Mouse (Mus musculus) heart, postnatal 36 days (tissue): Measurements from ENCODE around the gene Glmn. TPM values are rescaled to one million over a fixed set of nuclear protein-coding genes. Genes with fewer than 3 reads are reported as not detected.
A peak's percentile ranks its signal among the peaks of the same experiment; 100 is the strongest.

Source experiments
- DNase-seq, 2 experiments: peaks; one replicate each; pipeline ENCODE4 v3.0.0; 2021 to 2022
- intact Hi-C: fragments of 180-260 bp; cut with DNase I; formaldehyde crosslinking; loops from one replicate; pipeline ENCODE4 v1.15.1; 2025
- total RNA-seq, 2 experiments: library from RNA; stranded (reverse); gene quantifications; 2 replicates each; pipeline ENCODE4 v1.2.3; 2021

Glmn gene
- 1 to 10 TPM; 3.6 to 4.6 TPM for total RNA-seq

DNA sequence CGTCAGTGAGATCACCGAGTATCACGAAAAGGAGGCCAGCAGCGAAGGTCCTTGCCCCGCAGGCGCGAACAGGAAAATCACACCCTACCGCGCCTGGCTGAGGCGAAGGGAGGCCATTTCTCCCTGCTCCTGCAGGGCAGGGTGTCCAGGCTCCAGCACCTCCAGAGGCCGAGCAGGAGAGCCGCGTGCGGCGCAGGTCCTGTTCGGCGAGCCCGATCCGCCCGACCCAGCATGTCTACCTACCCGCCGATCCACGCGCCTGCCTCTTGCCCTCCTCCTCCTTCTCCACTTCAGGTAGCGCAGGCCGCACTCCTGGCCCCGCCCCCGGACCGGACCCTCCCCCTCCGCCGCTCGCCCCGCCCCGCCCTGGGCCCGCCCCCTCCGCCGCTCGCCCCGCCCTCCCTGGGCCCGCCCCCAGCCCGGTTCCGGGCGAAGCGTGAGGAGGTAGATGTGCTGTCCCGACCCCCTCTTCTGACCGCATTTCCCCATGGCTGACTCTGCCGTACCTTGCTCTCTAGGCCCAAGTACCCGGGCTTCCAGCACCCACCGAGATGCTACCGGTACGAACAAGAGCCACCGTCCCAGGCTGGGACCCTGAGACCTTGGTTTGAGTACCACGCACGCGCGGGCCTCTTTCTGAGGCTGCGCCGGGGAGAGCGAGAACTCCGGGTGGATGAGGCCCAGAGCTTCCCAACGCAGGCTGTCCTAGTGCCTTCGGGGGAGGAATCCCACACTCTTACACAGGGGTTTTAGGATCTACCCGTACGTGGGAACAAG lies at the start of gene Glmn, which contains the start of gene Rpap2:
Gene Glmn, minus strand, starts transcription at position 588 of the 777 bp plus-strand sequence.
Gene Rpap2, plus strand, starts transcription at position 73 of the 777 bp plus-strand sequence.
- DNase-seq, result peak; percentile 79 to 90
- intact Hi-C loops, result loop anchor here (10.0 kb wide), 1 partner anchor 633 kb away; the partner anchor contains the start of gene Cdc7

DNA sequence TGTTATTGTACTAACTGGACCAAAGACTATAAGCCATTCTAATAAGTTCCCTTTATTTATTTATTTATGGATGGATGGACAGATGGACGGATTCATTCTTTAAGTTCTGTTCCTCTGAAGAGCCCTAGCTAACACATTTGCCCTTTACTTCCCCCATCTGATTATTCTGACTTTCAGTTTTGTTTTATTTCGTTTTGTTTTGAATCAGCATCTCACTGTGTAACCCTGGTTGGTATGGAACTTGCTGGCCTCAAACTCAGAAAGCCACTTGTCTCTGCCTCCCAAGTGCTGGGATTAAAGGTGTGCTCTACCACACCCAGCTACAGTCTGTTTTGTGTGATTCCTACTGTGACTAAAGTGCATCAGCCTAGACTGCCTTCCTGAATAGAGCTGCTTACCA lies 48.2 kb upstream of the Glmn start:
- intact Hi-C loops, result no loop called here
- DNase-seq, result no peak

DNA sequence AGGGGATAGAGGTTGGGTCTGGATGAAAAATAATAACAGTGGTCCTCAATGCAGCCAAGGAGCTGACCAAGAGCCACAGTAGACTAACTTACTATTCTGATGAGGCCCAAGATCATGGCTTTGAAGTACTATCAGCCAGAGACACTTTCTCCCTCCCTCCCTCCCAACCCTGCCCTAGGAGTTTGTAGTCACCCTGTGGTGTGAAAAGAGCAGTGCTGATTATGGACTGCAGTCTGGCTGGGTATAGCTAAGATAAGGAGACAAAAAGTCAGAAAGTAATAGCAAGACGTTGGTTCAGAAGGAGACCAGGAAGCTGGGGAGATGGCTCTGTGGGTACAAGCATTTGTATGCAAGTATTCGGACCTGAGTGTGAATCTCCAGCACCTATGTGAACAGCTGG lies 46.9 kb upstream of the Glmn start:
- intact Hi-C loops, result no loop called here
- DNase-seq, result no peak

DNA sequence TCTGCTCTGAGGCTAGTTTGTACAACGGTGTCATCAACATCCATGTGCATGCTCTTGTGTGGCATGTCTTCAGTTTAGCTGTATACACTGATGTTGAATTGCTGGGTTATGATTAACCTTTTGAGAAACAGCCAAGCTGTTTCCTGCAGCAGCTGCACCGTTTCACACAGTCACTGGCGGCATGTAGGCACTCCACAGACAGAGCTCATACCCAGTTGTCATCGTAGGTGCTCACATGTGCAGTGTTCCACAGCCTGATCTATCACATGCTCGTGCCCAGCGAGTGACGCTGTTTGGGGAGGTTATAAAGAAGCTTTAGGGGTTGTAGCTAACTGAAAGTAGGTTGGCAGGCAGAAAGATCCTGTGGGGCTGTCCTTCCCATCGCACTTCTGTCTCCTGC lies 40.7 kb upstream of the Glmn start:
- DNase-seq, result no peak
- intact Hi-C loops, result no loop called here

DNA sequence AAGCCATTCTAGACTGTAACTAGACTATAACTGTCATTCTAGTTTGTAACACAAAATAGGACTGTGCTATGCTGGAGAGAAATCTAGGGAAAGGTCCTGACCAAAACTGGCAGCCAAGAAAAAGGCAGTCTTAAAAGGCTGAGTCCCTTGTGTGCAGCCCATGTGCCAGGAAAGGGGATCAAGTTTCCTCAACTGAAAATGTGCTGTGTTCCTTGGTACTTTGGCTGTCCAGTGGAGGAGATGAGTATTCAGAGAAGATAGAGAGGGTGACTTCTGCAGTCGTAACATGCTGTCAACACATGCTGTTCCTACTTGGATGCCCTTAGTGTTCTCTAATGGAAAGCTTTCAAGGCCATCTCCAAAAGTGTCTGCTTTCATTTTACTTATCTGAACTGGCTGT lies 39.4 kb upstream of the Glmn start:
- DNase-seq, result no peak
- intact Hi-C loops, result no loop called here

DNA sequence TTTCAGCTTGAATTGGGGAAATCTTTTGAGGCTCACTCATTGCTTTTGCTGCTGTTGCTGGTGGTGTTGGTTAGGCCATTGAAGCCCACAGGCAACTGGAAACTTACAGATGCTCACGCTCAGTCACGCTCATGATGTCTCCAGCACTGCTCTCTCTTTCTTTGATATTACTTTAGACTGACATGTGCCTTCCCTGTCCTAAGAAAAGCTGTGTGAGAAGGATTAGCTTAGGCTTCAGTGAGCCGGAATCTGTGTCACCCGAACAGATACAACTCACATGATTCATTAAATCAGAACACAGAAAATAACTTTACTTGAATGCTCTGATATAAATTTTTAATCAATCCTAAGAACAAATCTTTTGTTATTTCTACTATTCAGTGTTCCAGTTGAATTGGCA lies 36.0 kb upstream of the Glmn start:
- intact Hi-C loops, result no loop called here
- no peak for DNase-seq

DNA sequence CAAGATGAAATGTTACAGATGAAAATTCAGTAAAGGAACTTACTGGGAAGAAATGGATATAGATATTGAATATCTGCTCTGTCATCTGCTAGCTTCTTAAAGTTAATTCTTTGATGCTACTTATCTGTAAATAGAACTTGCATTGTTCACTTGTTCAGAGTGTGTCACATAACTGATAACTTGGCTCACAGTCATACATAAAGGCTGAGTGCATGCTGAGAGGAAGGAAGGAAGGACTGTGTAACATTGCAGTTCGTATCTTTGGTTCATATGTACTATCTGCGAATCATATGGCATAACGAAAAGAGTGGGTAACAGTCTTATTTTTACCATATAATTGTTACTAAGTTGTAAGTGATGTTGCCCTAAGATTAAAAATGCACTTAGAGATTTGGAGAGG lies 23.6 kb upstream of the Glmn start:
- DNase-seq, result no peak
- intact Hi-C loops, result no loop called here

DNA sequence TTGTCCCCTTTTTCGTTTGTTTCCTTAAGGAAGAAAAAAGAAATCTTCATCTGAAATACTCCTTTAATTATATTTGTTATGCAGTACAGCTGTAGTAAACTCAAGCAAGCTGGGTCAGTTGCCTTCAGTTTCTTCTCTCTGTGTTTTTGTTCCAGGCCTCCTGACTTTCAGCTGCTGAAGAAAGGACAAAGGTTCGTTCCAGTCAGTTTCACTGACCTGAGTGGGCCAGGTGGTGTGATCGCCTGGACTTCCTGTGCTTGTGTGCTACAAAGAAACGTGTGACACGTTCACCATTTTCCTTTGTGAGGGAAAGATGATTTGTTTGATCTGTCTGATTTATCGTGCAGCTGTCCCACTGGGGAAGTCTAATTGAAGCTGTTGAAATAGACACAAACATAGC lies 20.3 kb upstream of the Glmn start:
- no peak for DNase-seq
- intact Hi-C loops, result no loop called here

DNA sequence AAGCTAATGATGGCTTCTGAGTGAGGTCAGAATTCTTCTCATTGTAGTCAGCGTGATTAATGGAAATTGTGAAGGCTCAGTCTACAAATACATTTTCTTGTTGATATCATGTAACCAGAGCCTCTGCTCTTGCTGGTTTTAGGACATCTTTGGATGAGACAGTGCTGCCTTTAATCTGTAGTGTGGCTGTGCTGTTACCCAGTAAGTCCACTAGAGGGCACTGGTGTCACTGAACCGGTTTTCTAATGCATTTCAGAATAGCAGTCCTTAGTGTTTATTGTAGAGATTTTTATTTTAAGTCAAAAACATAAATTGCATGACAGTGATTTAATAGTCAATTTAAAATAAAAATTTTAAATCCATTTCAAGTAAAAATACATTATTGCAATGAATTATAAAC lies 13.5 kb upstream of the Glmn start:
- DNase-seq, result peak; percentile 37 to 55
- intact Hi-C loops, result loop anchor here (2.0 to 5.0 kb wide), 3 partner anchors 171 to 750 kb away; no protein-coding TSS in a partner anchor

DNA sequence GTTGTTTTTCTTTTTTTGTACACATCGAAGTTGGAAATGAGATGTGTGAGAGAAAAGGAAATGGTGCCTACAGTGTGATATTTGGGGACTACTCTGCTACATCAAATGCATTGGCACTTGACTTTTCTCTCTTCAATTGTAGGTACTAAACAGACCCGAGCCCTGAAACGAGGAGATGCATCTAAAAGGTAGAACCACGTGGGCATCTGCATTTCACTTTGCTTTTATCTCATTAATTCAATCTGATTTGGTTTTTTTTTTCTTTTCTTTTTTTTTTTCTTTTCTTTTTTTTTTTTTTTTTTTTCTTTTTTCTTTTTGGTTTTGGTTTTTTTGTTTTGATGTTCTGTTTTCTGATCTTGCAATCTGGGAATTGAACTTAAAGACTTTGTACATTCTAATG lies 692 bp upstream of the Glmn start:
- intact Hi-C loops, result loop anchor here (10.0 kb wide), 1 partner anchor 634 kb away; the partner anchor contains the start of gene Cdc7
- no peak for DNase-seq

DNA sequence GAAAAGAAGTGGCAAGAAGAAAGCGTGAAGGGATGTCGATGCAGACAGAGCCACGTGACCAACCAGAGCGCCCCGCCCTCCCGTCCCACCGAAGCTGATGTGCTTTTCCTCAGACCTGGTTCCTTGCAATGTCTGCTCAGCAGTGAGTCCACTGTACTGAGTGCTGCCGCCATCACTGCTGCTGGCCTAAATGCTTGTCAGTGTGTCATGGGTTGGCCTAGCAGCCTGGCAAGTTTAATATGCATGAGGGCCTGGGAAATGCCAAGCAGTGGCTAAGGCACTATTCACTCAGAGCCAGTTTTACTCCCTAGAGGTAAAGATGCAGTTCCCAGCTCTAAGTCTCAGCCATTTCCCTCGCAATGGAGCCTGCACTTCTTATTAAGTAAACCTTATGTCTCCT lies 28.5 kb downstream of the Glmn start:
- intact Hi-C loops, result no loop called here
- no peak for DNase-seq

DNA sequence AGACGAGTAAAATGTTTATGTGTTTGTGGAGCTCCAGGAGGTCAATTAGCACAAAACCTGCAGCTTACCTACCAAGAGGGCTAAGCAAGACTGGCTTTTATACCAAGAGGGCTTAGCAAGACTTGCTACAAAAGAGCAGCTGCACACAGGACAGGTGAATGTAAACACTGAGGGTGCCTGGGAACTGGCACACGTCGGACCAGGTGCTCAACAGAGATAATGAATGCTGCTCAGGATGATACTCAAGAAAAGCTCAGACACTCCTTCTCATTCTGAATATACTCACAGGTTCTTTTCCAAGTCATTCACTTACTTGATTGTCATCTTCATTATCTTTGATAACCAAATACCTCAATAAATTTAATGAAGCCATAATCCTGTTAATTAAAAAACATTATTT lies 40.7 kb downstream of the Glmn start:
- intact Hi-C loops, result no loop called here
- DNase-seq, result no peak

DNA sequence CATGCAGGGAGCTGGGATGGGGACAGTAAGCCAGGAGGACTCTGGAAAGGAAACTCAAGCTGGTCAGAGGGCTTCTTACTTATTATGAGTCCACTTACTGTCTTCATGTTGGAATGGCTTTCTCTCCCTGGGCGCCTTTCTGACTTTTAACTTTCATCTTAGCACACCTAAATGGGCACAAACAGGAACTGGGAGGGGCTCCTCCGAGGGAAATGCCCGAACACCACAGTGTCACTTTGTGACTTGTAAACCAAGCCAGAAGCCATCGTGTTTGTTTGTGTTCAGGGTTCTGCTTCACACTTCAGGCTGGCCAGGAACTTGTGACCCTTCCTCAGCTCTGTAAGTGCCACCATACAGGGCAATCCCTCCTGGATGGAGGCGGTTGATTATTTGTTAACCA lies 43.4 kb downstream of the Glmn start:
- DNase-seq, result no peak
- intact Hi-C loops, result no loop called here

DNA sequence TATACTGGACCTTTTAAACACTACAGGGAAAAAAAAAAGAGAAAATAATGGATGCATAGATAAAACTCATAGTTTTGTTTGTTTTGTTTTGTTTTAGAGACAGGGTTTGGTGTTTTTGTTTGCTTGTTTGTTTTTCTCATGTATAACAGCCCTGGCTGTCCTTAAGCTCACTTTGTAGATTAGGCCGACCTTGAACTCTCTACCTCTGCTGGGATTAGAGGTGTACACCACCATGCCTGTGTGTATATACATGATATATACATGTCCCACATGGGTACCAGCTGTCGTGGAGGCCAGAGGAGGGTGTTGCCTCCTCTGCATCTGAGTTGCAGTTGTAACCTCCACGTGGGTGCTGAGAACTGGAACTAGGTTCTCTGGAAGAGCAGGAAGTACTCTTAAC lies 49.2 kb downstream of the Glmn start:
- intact Hi-C loops, result no loop called here
- DNase-seq, result no peak

DNA sequence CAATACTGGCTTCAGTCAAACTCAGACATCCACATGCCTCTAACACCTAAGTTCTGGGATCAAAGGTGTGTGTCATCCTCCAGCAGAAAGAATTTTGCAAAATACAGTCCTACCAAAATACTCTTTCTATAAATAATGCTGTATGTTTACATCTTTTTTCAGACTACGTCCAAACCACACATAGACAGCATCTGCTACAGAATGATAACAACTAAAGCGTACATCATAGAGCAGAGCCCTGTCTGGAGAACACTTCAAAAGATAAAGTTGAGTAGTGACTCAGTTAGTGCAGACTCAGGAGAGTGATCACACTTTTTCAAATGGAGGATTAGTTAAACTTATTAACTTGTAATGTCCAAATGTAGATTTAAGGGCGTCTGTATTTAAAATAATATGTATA lies 49.7 kb downstream of the Glmn start:
- no peak for DNase-seq
- intact Hi-C loops, result no loop called here

DNA sequence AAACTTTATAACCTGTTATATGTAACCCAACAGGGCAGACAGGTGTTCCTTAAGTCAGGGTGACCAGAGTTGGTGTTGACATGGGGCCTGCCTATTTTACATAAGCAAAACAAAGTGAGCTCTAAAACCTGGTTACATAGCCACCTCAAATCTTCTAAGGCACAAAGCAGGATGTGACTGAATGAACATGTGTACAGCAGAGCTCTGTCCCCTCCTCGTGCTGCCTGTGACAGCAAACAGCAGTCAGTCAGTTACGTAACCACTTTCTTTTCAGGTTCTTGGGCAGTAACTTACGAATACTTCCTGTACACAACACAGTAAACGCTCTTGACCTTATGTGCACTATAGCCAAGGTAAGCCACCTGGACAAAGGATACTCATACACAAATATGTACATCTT lies 51.8 kb downstream of the Glmn start:
- intact Hi-C loops, result no loop called here
- no peak for DNase-seq

DNA sequence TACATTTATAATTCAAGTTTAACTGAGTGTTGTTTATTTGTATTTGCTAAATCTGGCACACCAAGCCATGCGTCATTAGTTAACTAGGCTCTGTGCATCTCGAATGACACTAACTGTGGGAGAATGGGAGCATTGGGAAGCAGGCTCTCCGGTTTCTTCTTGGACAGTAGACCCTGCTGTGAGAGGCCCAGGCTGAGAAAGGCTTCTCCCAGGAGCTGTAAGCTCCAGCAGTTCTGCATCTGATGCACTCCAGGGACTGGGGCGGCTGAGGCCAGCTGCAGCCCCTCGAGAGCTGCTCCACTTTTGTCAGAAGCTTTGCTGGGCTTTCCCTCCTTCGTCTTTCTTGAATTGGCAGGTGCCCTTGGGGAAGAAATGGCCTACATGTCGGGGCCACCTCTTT lies 56.0 kb downstream of the Glmn start:
- intact Hi-C loops, result no loop called here

DNA sequence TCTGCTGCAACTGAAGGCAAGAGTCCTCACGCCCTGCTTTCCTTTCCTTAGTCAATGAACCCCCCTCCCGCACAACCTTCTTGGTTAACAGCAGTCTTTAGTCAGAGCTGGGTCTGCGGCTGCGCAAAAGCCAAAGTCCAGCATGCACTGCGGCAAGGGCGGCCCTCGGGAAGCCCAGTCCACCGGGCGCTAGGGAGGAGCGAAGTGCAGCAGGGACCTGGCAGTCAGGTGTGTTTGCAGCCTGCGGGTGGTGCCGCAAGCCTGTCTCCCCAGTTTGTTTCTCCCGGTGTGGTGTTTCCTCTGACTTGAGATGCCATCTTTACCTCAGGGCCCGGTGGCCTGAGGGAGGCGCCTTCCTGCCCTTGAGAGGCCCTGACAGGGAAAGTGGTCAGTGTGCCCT lies 63.1 kb downstream of the Glmn start, which contains the start of gene 1700028K03Rik:
Gene 1700028K03Rik, plus strand, starts transcription at position 129 of the 400 bp plus-strand sequence.
- no peak for DNase-seq
- intact Hi-C loops, result no loop called here

More for the DNA sequence above, 56.0 kb downstream of the Glmn start:
- no peak for DNase-seq

DNA sequence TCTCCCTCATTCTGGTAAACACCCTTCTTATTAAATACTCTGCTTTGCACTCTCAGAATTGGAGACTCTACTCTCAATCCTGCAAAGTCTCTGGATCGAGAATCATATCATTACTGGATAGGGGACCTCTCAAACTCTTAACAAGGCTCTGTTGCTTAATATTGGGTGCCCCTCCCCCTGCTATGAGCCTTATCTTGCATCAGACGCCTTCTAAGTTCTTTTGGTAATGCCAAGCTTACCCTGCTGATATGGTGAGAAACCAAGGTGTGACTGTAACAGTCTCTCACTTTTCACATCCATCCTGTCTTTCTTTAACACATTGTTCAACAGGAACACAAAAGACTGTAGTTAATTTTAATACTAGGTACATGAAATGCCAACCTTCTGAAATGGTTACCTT lies 64.1 kb downstream of the Glmn start:
- intact Hi-C loops, result no loop called here
- no peak for DNase-seq

DNA sequence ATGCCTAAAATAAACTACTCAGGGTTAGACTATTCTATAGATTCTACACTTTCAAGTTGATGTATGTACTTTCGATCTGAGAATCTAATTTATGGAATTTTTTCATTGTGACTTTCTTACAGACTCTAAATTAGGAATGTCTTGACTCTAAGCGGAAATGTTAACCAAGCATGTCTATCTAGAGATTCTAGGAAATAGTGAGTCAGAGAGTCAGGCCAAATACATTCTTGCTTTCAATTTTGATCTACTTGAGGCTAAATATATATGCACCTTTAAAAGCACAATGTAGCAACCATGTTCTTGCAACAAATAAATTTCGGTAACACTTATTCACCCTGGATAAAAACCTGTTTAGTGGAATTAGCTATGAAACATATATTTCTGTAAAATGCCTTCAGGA lies 68.8 kb downstream of the Glmn start:
- intact Hi-C loops, result no loop called here
- no peak for DNase-seq

DNA sequence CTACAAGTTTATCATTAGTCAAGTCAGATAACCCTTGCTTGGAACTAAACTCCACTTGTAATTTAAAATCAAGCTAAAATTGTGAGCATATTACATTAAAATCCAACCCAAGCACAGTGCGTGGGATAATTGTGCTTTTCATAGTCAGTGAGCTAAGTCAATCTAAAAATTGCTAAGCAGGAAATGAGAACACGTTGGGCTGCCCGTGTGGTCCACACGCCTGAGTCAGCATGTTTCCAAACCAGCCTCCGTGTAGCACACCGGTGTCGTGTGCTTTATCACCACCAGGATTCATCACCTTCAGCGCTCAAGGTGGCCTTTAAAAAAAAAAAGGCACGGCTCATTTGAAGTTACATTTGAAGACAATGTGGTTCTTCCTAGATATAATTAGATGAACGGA lies 73.4 kb downstream of the Glmn start:
- intact Hi-C loops, result no loop called here
- DNase-seq, result no peak

DNA sequence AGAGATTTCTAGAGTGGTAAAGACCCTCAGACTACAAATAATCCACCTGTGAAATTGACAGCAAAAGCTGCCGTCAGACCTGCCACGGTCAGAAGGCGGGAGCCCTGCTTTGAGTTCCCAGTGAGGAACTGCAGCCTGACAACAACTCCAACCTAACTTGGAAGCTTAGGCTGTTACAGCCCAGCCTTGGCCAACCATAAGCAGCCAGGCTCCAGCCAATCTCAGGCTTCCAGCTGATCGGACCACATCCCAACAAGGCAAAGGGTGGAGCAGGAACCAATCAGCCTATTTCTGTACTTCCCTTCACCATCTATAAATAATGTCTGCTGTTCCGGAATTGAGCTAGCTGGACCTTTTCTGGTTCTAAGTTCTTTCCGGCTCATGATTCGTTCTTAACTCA lies 75.8 kb downstream of the Glmn start:
- intact Hi-C loops, result no loop called here
- DNase-seq, result peak; percentile 13 to 15

DNA sequence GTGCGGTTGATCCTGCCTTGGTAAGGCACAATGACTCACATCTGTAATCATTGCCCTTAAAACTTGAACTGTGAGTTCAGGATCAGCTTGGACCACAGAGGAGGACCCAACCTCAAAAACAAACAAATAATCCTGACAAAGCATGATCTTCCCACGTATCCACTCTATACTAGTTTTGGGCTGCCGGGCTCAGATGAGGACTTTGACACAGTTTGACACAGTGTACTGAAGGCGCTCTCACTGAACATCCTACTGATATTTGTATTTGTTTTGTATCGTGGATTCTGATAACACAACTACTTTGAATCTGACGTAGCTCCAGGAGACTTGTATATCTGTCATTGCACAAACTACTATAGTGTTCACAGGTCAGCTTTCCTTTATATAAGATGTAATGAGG lies 76.3 kb downstream of the Glmn start:
- DNase-seq, result no peak
- intact Hi-C loops, result no loop called here
